Mouse (Mus musculus): ENCODE data around the gene Sncb. TPM values are rescaled to one million over a fixed set of nuclear protein-coding genes. Genes with fewer than 3 reads are reported as not detected.
"Not testable (repeated sequence)": the region's sequence is repeated elsewhere in the genome, so short reads cannot be mapped to it uniquely, and the experiment has no call there.

Gene Sncb
- 100 to 1,000 TPM; 564 TPM for total RNA-seq (2021)
- long read RNA-seq, experiment 1, transcript Sncb-201 (6 exons, 1,351 nt): major isoform, 162 of 195 reads
- long read RNA-seq, experiment 1, partial matches to known transcripts: 13 of 195 reads
- long read RNA-seq, experiment 1, other reads (novel, unspliced or antisense): 15 of 195 reads
- long read RNA-seq, experiment 2, transcript Sncb-201 (6 exons, 1,351 nt): major isoform, 290 of 343 reads
- long read RNA-seq, experiment 2, partial matches to known transcripts: 14 of 343 reads
- long read RNA-seq, experiment 2, other reads (novel, unspliced or antisense): 34 of 343 reads

DNA sequence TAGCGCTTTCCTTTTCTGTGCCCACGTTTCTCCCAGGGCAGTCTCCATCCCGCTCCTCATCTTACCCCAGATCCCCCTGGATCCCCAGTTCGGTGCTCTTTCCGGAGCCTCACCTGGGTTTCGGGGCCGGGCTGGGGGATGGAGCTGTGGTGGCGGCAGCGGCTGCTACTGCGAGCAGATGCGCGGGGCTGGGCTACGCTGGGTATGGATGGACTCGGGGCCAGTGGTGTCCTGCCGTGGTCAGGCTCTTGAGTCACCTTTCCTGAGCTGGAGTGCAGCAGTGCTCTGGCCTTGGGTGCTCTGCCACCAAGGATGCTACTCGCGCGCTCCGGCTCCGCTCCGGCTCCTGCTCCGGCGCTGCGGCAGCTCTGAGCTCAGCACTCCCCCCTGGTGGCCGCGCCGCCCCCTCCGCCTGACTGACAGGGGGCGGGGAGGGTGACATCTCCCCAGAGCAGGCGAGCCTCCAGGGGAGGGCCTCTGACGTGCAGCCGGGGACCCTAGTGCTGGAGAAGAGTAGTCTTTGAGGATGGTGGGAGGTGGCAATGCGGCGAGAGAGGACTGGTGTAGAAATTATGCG, at the start of gene Sncb:
Sncb (minus strand) TSS at position 404 of the 577 bp plus-strand sequence.
- peak; percentile 82 to 85 for DNase-seq (ENCODE audit: low spot score in 2 of 2)

DNA sequence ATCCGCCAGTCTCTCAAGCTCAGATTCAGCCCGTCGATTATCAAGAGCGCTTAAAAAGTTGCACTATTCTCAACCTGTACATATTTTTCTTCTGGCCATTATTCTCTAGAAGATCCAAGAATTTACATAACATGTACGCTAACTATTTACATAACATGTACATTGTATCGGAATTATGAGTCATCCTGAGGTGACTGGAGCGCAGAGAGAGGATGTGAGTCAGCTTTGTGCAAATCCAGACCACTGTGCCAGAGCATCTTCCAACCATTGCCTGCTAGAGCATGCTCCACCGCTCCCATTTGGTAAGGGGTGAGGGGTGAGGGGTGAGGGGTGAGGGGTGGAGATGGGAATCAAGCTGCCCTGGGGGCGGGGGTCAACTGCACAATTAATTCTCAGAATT, 47.0 kb upstream of the Sncb start:
- DNase-seq (ENCODE audit: low spot score in 2 of 2): no peak

DNA sequence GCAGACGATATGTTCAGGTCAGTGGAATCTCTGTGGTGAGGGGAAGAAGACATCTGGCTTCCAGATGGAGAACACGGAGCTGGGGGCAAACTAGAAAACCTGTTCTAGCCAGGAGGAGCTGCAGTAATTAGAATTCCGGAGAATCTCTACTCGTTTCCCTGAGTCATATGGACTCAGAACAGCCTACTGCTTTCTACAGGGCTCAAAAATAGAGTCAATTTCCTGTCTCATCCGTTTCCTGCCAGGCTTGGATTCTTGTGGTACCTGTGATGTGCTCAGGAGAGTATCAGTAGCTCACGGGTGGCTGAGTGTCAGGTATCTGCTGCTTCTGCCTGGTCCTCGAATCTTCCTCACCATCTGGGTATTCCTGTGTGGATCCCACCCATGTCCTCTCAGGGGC, 45.1 kb upstream of the Sncb start:
- DNase-seq (ENCODE audit: low spot score in 2 of 2): no peak

DNA sequence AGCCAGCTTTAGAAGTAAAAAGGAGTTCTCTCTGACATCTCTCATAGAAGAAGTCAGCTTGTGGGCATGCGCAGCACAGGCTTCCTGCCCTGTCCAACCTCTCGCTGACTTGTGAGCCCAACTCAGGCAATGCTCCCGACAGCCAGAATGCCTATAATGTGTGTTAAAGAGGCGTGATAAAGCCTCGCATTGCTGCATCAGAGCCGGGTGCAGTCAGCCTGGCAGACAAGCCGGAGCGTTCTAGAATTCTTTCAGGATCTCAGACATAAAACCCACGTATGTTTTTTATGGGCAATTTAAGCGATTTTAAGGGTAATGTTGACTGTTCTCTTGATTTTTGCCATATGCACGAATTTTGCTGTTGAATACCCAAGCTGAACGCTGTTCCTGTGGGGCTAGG, 41.7 kb upstream of the Sncb start:
- DNase-seq (ENCODE audit: low spot score in 2 of 2): no peak

DNA sequence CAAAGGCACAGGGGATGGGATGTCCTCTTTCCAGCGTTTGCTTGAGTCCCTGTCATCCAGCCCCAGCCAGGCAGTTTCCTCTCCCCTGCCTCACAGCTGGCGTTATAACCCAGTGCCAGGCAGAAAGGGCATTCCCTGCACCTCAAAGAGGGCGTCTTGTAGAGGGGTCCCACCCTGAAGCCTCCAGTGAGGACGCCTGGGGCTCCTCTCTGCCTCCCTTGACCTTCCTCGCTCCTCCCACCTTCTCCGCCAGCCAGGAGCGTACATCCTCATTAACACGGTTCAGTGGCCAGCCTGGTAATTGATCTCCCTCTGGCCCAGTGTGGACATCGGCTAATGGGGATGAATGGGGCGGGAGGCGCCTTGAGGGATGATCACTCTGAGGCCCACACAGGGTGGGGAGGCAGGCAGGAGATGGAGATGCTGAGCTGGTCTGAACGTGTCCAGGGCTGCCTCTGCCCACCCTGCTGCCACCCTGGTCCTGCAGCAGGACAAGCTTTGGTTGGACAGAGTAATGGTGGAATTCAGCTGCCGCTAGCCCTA, 40.1 kb upstream of the Sncb start:
- no peak for DNase-seq (ENCODE audit: low spot score in 2 of 2)

DNA sequence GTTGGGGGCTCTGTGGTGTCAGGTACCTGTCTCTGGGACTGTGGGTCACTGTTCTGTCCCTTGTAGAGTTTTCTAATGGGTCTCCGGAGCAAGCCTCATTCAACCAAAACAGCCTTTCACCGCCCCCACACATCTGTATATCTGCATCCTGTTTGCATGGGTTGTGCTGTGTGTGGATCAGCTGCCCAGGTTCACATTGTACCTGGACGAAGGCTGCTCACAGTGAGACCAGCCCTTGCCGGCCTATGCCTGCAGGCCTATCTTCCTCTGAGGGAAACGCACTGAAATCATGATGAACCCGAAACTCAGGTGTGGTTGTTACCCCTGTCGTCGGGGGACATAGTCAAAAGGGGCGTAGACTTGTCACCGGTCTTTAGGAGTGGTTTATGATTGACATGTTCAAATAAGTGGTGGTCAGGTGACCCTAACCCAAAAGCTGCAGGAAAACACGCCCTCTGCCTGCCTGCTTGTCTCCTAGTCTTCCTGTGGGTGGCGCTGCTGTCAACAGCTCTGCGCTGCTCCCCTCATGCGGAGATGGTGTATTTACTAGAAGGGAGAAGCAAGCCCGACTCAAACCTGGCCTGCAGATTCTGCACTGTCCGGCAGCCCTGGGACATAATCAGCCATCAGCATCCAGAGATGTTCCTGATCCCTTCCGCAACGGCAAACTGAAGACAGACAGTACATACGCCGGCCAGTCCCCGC, 38.9 kb upstream of the Sncb start:
- DNase-seq (ENCODE audit: low spot score in 2 of 2): peak; percentile 69 to 72

DNA sequence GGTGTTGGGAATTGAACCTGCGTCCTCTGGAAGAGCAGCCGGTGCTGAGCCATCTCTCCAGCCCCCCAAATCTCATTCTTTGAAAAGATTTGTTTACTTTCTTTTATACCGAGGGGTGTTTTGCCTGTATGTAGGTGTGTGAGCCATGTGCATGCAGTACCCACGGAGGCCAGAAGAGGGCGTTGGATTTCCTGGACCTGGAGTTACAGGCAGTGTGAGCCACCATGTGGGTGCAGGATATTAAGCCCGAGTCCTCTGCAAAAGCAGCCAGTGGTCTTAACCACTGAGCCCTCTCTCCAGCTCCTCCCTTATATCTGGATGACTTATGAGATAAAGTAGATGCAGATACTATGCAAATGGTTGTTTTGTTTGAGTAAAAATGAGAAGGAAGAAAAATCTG, 36.6 kb upstream of the Sncb start:
- DNase-seq (ENCODE audit: low spot score in 2 of 2): no peak

DNA sequence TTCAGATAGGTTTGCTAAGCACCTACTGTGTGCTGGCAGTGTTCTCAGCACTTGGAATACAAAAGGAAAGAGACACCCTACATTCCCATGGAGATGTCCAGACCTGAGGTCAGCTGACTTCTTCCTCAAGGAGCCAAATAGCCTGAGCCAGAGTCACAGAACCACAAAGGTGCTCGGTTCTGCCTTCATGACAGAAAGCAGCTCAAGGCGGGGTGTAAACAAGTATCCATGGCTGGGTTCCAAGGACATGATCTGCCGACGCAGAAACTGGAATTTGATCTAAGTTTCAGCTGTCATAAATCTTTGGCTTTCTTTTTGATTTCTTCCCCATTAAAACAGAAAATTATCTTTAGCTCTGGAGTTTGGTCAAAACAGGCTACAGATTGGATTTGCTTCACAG, 33.8 kb upstream of the Sncb start:
- DNase-seq (ENCODE audit: low spot score in 2 of 2): no peak

DNA sequence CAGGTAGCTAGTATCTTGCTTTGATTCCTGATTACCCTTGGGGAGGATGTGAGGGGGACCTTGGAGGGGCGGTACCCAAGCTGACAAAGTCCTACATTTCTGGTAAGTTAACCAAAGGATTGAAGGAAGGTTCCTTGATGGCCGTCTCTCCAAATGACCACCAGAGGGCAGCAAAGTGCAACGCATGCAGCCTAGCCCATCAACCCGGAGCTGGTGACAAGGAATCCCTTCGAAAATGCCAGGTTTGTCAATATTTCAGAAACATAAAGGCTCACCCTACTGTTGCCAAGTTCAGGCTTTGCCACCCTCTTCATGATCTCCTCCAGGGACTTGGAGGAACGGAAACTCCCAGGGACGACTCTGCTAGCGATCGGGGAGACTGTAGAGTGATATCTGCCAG, 33.3 kb upstream of the Sncb start:
- DNase-seq (ENCODE audit: low spot score in 2 of 2): peak; percentile 82 to 92

DNA sequence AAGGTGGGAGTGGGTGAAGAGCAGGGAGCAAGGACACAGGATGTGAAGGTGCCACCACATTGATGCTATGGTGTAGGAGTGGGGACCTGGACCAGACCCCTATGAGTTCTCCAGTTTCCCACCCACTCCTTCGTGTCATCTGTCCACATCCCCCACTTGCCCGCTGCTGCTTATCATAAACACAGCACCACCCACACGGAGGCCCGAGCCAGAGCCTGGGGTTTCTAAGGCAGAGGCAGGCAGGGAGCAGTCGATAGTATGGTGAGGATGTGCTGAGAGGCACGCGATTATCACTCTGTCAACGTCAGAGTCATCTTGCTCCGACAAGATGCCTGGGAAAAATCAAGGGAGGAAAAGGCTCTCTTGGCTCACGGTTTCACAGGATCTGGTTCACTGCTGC, 32.3 kb upstream of the Sncb start:
- peak in 1 of 2 experiments; percentile 66 for DNase-seq (ENCODE audit: low spot score in 2 of 2)

DNA sequence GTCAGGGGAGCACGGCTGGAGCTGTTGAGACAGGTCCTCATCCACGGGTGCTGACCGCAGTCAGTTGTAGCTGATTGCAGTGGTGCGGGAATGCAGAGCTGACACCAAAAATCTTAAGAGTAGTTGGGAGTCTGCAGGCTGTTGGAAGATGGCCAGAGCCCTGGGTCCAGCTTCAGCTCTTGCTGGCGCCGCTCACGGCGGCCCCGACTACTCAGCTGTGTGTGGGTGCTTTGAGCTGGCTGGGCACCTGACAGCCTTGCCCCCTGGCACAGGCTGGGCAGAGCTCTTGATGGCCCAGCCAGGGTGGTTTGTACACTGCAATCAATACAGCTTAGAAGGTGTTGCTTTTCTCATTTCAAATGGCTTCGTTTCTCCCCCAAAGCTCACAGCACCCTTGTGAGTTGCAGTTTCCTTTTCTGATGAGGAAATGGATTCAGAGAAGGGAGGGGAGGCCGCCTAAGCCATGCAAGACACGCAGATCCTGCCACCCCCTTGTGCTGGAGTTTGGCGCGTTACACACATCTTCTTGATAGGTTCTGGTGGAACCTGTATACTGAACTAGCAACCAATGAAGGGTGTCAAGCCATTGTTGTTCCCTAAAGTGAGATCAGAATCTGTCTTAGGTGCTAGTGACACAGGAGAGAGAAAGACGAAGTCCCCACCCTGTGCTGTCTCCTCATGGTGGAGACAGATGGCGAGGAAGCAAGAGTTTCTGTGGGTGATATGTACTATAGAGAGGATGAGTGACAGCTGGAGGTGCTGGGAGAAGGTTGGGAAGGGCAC, 31.7 kb upstream of the Sncb start:
- no peak for DNase-seq (ENCODE audit: low spot score in 2 of 2)

DNA sequence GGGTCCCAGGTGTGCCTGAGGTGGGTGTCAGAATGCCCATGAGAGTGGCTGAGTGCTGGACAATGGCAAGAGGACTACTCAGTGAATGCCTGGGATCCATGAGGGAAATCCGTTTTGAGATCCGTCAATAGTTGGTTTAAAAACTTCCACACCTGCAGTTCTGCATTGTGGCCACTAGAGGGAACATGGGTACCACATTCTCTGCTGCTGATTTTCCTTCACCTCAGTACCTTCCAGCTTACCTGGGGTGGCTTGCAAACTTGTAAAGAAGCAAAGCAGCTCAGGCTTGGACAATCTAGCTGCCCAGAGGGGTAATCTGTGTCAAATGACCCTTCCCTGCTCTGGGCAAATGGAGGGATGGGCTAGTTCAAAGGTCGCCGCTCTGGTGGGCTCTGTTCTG, 31.0 kb upstream of the Sncb start:
- peak in 1 of 2 experiments; percentile 63 for DNase-seq (ENCODE audit: low spot score in 2 of 2)

DNA sequence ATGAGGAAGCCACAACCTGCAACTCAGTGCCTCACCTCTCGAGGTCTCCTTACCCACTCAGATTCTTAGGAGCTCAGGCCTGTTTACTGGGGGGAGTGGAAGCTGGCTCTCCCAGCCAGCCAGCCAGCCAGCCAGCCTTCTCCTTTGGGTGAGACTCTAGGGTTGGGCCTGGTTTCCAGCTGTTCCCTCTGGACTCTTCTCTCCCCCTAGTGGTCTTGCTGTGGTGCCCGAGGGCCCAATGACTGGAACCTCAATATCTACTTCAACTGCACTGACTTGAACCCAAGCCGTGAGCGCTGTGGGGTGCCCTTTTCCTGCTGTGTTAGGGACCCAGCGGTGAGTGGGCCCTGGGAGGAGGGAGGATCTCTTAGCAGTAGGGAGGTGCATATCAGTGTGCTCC, 28.4 kb upstream of the Sncb start:
- DNase-seq (ENCODE audit: low spot score in 2 of 2): no peak

DNA sequence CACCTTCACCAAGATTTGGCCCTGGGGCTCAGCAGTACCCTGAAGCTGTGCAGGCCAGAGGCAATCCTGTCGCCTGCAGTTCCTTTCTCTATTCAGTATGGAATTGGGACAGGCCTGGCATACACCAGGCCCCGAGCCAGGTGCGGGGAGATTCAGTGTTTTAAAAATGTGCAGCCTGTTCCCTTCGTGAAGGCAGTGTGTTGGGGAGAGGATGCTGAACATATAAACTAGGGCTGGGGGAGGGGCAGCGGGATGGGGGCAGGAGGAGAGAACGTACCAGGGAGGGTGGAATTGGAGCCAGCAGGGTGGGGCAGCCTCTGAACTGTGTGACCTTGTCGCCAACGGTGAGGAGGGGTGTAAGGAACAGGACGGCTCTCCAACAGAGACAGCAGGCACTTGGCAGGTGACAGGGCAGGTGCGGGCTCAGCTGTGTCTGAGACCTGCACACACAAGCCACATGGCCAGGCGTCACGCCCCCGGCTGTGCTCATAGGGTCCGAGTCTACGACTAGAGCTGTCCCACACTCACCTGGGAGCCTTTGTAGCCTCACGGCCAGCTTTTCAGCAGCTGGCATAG, 27.7 kb upstream of the Sncb start:
- no peak for DNase-seq (ENCODE audit: low spot score in 2 of 2)

DNA sequence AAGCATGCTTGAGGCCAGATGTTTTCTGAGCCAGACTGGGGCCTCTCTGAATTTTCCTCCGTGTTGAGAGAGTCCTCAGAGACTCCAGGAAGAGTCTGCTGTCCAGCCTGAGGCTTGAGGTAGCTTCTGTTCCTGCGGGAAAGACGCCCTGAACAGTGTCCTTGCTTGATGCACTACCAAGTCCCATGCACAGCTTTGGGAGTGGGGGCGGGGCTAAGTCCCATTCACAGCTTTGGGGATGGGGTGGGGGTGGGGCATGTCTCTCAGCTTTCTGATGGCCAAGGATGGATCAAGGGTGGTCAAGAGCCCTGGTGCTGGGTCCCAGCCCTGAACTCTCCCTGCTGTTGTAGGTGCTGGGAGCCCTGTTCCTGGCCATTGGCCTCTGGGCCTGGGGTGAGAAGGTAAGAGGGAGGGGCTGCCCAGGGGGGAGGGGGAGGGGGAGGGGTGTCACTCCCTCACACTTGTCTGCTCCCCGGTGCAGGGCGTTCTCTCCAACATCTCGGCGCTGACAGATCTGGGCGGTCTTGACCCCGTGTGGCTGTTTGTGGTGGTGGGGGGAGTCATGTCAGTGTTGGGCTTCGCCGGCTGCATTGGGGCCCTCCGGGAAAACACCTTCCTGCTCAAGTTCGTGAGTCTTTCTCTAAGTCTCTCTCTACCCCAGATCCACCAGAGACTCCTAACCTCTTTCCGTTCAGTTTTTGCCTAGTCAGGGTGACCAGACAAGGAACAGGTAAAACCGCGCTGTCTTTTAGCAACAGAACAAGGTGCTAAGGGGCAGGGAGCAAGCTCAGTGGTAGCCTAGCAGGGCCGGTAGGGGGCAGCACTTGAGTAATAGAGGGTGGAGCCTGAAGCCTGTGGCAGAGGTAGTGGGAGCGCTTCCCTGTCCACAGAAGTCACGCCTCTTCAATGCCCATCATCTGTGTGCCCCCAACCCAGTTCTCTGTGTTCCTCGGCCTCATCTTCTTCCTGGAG, 26.1 kb upstream of the Sncb start:
- DNase-seq (ENCODE audit: low spot score in 2 of 2): no peak

DNA sequence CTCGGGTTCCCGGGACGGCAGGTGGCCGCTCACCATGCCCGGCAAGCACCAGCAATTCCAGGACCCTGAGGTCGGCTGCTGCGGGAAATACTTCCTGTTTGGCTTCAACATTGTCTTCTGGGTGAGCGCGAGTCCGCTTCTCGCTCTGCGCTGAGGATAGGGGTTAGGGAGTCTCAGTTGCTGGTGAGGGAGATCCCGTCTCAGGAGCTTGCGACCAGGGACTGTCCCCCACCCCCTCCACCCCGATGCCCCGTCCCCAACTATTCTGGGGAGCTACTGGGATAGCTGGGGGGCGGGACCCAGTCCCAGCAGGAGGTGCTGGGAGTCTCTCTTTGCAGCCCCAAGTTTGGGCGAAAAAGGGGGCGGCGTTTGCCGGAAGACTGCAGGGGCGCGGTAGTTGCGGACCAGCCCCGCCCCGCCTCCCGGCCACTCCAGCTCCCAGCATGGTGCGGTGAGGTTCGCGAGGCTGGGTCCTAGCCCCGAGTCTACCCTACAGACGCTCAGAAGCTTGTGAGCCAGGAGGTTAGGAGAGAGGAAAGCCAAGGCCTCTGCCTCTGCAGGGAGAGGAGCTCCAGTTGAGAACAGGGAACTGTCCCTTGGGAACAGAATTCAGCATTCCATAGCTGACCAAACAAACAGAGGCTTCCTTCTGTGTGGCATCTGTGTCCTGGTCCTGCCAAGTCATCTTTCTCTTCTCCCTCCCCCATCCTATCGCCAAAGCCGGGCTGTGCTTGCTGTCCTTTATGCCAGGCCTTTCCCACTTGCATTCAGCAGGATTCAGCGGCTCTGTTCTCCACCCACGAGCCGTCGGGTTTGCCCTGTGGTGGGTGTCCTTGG, 23.4 kb upstream of the Sncb start:
- peak in 1 of 2 experiments; percentile 58 for DNase-seq (ENCODE audit: low spot score in 2 of 2)

DNA sequence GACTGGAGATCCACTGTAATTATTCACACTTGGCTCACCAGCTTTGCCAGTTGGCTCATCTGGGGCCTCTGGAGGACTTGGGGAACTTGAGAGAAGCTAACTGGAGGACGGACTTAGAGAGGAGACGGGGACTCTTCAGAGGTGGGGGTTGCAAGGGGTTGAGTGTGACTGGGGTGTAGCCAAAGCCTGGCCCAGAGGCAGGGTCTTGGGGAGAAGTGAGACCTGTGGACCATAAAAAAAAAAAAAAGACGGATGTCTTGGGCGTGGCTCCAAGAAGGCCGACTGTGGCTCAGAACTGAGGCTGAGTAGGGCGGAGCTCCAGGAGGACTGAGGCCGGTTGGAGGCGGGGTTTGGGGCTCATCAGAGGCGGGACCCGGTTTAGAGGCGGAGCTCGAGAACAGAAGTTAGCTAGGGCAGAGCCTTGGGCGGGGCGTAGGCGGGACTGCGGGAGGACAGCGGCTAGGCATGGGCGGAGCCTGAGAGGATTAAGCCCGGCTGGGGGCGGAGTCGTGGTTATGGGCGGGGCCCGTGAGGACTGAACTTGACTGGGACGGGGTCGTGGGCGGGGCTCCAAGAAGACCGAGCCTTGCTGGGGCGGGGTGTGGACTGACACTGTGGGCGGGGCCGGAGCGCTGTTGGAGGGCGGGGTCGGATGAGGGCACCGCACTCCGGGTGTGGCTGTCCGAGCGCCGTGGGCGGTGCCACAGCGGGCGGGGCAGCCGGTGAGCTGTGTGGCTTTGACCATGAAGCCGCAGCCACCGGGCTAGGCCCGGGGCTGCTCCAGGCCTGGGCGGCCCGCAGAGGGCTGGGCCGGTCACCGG, 22.6 kb upstream of the Sncb start, which contains the start of gene Tspan17:
Tspan17 (plus strand) TSS at position 638 of the 821 bp plus-strand sequence.
- DNase-seq (ENCODE audit: low spot score in 2 of 2): peak; percentile 81 to 92

DNA sequence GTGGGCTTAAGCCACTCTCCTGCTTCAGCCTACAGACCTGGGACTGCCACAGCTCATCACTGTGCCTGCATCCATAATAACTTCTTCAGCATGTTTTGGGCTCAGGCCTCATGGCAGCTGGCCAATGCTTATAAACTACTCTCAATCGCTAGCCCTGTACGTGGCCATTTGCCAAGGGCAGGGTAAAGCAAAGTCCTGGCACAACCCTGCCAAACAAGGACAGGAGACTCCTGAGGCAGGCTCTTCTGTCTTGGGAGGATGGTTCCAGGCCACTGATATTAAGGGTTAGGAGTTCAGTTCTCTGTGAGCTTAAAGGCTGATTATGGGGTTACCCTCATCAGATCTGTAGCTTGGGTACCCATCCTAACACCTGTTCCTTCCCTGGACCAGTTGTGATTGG, 21.2 kb upstream of the Sncb start:
- DNase-seq (ENCODE audit: low spot score in 2 of 2): not testable (repeated sequence)
